Mouse (Mus musculus) cerebellum, adult 2 months (tissue): ENCODE measurements around the gene Etl4.
"Not testable (repeated sequence)": the region's sequence is repeated elsewhere in the genome, so short reads cannot be mapped to it uniquely, and the experiment has no call there.

ENCODE experiments used
- CTCF ChIP-seq: fragments of 200-500 bp; IDR thresholded peaks from 2 replicates; pipeline ENCODE4 v1.5.1; 2011; ENCODE audit warnings: low read depth, mild to moderate bottlenecking, control low read depth, low read length, moderate library complexity, borderline replicate concordance; ENCODE audit not compliant: insufficient read depth
- POLR2A ChIP-seq: fragments of 200-500 bp; IDR thresholded peaks from 2 replicates; pipeline ENCODE4 v1.6.1; 2011; ENCODE audit warnings: low read length, control low read depth, borderline replicate concordance; ENCODE audit not compliant: insufficient read depth

DNA sequence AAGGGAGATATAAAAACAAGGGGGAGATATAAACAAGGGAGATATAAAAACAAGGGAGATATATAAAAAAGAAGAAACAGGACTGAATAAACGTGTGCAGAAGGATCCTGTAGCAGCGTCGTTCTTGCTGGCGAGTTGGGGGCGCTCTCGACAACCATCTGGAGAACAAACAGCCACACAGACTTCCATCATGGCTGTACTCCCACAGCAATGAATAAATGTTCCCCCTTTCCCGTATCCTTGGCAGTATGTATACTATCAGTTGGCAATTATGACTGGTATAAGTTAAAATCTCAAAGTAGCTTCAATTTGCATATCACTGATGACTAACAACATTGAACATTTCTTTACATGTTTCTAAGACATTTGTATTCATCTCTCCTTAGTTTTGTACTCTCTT is 277.6 kb downstream of the Etl4 start:
- TF ChIP-seq CTCF, POLR2A: not testable (repeated sequence)
